Mouse (Mus musculus) brain, adult 10 weeks (tissue): ENCODE measurements around the gene S1pr3. TPM values are rescaled to one million over a fixed set of nuclear protein-coding genes. Genes with fewer than 3 reads are reported as not detected.

Experiments
- polyA plus RNA-seq: library from polyadenylated mRNA; stranded (reverse); fragments of 350-450 nt; fragmentation: Illumina TruSeq; extraction: RNeasy Lipid Tissue Mini Kit (QIAGEN cat#74804); gene quantifications from one replicate; pipeline ENCODE4 v1.2.3, GENCODE M21; 2015; ENCODE audit warnings: low read depth, low replicate concordance

S1pr3 gene
- 4.5 TPM for polyA plus RNA-seq

GRCm38 (mm10) chr13:51408519-51409001 lies at the start of gene S1pr3:
S1pr3 (plus strand) TSS chr13:51408639.

Other genes starting within 250 kb of the S1pr3 start
- gene Nxnl2, start 237.6 kb upstream of the S1pr3 start, polyA plus RNA-seq: not detected
- 54.6 TPM for gene Shc3, start 160.8 kb downstream of the S1pr3 start, polyA plus RNA-seq
- 4.8 TPM for gene Cks2, start 236.6 kb downstream of the S1pr3 start, polyA plus RNA-seq
- gene Secisbp2, start 243.1 kb downstream of the S1pr3 start, polyA plus RNA-seq: 12.9 TPM